Mouse (Mus musculus) forebrain, embryonic 11.5 days (tissue): ENCODE measurements around the gene Slitrk3. TPM values are rescaled to one million over a fixed set of nuclear protein-coding genes. Genes with fewer than 3 reads are reported as not detected.
A peak's percentile ranks its signal among the peaks of the same experiment; 100 is the strongest.

ENCODE experiments used
- ATAC-seq: fragments of 200-750 bp; cut with Nextera tagmentation; replicated peaks from 2 replicates; pipeline ENCODE4 v1.8.0; 2017; ENCODE audit warnings: moderate TSS enrichment; ENCODE audit not compliant: low FRiP score
- DNase-seq: peaks from one replicate; pipeline ENCODE4 v3.0.0-alpha.2; 2017; ENCODE audit warnings: low spot score
- H3K27ac ChIP-seq: fragments of 300-500 bp; sonication (generic); 2 replicates; pipeline ENCODE4 v1.5.1; 2014; ENCODE audit warnings: low read depth, low read length
- H3K27me3 ChIP-seq: fragments of 300-500 bp; sonication (generic); 2 replicates; pipeline ENCODE4 v1.6.1; 2014; ENCODE audit warnings: mild to moderate bottlenecking, low read length, mixed read lengths; ENCODE audit not compliant: control insufficient read depth, insufficient read depth
- H3K36me3 ChIP-seq: fragments of 300-500 bp; sonication (generic); 2 replicates; pipeline ENCODE4 v1.6.1; 2014; ENCODE audit warnings: mild to moderate bottlenecking, low read length, moderate library complexity, mixed read lengths; ENCODE audit not compliant: control insufficient read depth, insufficient read depth
- H3K4me1 ChIP-seq: fragments of 300-500 bp; sonication (generic); replicated peaks from 2 replicates; pipeline ENCODE4 v1.6.1; 2014; ENCODE audit warnings: low read length, mixed read lengths; ENCODE audit not compliant: control insufficient read depth, insufficient read depth
- H3K4me2 ChIP-seq: fragments of 300-500 bp; sonication (generic); 2 replicates; pipeline ENCODE4 v1.6.1; 2014; ENCODE audit warnings: low read depth, mild to moderate bottlenecking, low read length, moderate library complexity, mixed read lengths; ENCODE audit not compliant: severe bottlenecking
- H3K4me3 ChIP-seq: fragments of 300-500 bp; sonication (generic); 2 replicates; pipeline ENCODE4 v1.5.1; 2014; ENCODE audit warnings: low read depth, low read length
- H3K9ac ChIP-seq: fragments of 300-500 bp; sonication (generic); 2 replicates; pipeline ENCODE4 v1.6.1; 2014; ENCODE audit warnings: low read length
- H3K9me3 ChIP-seq: fragments of 300-500 bp; sonication (generic); 2 replicates; pipeline ENCODE4 v1.6.1; 2016; ENCODE audit warnings: low read length, mixed read lengths; ENCODE audit not compliant: control insufficient read depth
- WGBS: fragments of 180-500 bp; shearing (Covaris S2); extraction: QIAGEN DNeasy Blood & Tissue Kit; methylation state at CpG from one replicate; pipeline ENCODE4 v1.1.7; 2014; 5-methylcytosine and 5-hydroxymethylcytosine counted together
- polyA plus RNA-seq: library from polyadenylated mRNA; unstranded; fragments of >200 nt; fragmentation: Nextera tagmentation; extraction: Ambion mirVana; gene quantifications from 2 replicates; pipeline ENCODE4 v1.2.1, GENCODE M21; 2014

Gene Slitrk3
- polyA plus RNA-seq, 1 experiment from 2014 or later: 0.51 TPM

DNA sequence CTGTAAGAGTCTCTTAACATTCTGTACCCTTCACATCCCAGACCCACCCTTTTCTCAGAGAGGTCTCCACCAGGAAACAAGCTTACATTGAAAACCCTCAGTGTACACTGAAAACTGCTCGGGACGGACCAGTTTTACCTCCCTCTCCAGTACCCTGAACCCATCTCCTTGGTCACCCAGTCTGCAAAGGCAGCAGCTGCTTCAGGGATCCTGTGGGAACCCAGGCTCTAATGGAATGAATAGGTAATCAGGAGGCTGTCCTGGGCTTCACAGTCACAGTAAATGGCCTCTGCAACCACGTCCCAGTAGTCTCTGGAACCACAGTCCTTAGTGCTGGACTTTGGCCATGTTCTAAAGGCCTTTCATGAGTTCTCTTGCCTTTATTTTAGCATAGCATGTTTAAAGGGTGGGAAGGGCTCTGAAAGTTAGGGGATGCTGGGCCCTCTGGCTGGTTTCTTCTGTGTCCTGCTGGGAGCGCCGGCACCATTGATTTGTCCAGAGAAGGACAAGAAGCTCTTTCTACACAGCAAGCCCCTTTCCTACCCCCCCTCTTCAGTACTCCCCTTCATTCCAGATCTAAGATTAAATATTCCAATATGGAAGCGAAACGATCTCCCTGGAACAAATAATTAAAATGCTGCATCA, 2.1 kb downstream of the Slitrk3 start:
- H3K9ac ChIP-seq: no peak overlapping the region
- no peaks in the 10 kb centered on the region for H3K36me3 ChIP-seq
- H3K27ac ChIP-seq: no peak overlapping the region
- DNase-seq: peak; percentile 51
- no peak overlapping the region for H3K4me2 ChIP-seq
- 29% methylated on average over 7 of the region's 7 CpGs for WGBS
- H3K4me3 ChIP-seq: no peak overlapping the region
- no peak for ATAC-seq
- no peaks in the 10 kb centered on the region for H3K9me3 ChIP-seq
- 0 out of 2 replicates have a peak, but pooled peaks cover 3% of the 10 kb centered on the region for H3K4me1 ChIP-seq
- peaks cover 17% of the 10 kb centered on the region; the same call in 1 of the 2 replicates for H3K27me3 ChIP-seq

DNA sequence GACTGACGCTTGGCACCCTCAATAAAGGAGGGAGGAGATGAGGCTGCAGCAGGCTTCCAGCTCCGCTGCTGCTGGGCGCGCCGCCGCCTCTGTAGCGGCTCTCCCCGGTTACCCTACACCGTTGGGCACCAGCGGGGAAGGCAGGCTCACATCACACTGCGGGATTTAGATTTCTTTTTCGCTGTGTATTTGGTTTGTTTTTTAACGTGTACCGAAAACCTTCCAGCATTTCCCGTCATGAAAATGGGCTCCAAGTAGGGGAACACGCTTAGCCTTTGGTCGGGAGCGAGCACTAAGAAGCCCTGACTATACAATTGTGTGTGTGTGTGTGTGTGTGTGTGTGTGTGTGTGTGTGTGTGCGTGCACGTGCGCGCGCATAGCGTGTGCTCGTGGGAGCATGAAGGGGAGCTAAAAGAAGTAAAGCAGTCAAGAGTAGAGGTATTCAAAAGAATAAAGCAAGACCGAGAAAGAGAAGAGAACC, 4.1 kb downstream of the Slitrk3 start:
- ATAC-seq: peak; percentile 84
- Histone ChIP-seq H3K27ac (no peak overlapping the region), H3K9me3 (no peaks in the 10 kb centered on the region), H3K27me3 (peaks cover 17% of the 10 kb centered on the region; the same call in 1 of the 2 replicates), H3K4me2 (peak overlapping the region; percentile 56), H3K4me1 (0 out of 2 replicates have a peak, but pooled peaks cover 3% of the 10 kb centered on the region), H3K9ac (peak overlapping the region; percentile 47), H3K4me3 (peak overlapping the region; percentile 41), H3K36me3 (no peaks in the 10 kb centered on the region)
- peak; percentile 69 for DNase-seq
- under 1% methylated on average over 26 of the region's 26 CpGs for whole genome bisulfite sequencing

DNA sequence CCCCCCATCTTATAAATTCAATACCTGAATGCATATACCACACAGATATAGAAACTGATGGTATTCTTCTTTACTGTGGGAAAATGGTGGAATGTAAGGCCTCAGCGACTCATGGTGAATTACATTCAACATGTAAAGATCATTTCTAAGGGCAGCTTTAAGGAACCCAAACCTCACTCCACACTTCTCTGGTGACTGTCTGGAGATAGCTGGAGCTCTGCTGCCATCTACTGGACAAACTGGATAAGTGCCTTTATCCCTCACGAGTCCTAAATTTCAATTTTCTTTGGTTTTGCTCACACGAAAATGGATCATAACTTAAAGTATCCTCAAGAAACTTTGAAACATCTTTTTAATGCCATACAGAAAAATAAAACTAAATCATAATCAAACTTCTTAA, 11.4 kb downstream of the Slitrk3 start:
- peak; percentile 75 for DNase-seq
- Histone ChIP-seq H3K4me2 (no peak overlapping the region), H3K9me3 (no peaks in the 10 kb centered on the region), H3K27ac (no peak overlapping the region), H3K9ac (no peak overlapping the region), H3K27me3 (no peaks in the 10 kb centered on the region), H3K4me3 (no peak overlapping the region), H3K4me1 (no peaks in the 10 kb centered on the region), H3K36me3 (no peaks in the 10 kb centered on the region)
- 9% methylated on average over 3 of the region's 3 CpGs for WGBS
- ATAC-seq: peak; percentile 80

DNA sequence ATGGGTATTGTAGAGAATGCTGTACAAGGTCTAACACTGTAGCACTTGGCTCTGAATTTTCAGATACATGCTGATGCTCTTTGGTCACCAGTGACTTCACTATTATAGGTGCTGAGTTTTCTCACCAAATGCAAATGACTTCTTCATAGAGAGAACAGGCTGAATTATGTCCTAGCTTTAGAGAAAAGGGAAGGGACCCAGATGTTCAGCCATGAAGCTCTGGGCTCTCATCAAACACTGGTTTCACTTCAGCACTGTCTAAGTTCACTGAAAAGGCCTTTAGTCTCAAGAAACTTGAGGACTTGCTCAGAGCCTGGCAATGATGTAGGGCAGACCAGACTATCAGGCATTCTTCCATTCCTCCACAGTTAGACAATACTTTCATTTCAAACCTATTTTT, 15.3 kb downstream of the Slitrk3 start:
- no peak overlapping the region for H3K4me3 ChIP-seq
- H3K4me1 ChIP-seq: no peaks in the 10 kb centered on the region
- no peaks in the 10 kb centered on the region for H3K9me3 ChIP-seq
- H3K9ac ChIP-seq: no peak overlapping the region
- ATAC-seq: no peak
- no peak overlapping the region for H3K4me2 ChIP-seq
- H3K27me3 ChIP-seq: no peaks in the 10 kb centered on the region
- H3K36me3 ChIP-seq: no peaks in the 10 kb centered on the region
- no peak for DNase-seq
- H3K27ac ChIP-seq: no peak overlapping the region

DNA sequence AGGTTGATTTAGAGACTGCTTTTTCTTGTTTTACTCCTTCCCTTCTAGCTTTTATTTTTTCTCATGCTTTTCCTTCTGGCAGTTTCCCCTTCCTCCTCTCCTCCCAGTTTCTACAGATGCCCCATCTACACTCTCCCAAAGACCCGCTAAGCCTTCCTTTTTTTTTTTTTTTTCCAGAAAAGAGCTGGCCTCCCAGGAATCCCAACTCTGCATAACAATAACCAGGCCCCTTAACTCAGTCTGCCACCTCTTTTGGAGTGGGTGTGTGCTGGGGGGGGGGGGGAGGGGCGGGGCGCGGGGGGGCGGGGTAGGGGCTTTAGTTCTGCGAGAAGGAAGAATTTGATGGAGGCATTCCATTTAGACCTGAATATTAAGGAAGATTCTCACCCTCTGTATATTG, 51.6 kb downstream of the Slitrk3 start:
- Histone ChIP-seq H3K4me1 (no peaks in the 10 kb centered on the region), H3K4me2 (no peak overlapping the region), H3K4me3 (no peak overlapping the region), H3K27ac (no peak overlapping the region), H3K9ac (no peak overlapping the region), H3K27me3 (no peaks in the 10 kb centered on the region), H3K36me3 (no peaks in the 10 kb centered on the region), H3K9me3 (no peaks in the 10 kb centered on the region)
- ATAC-seq (peak; percentile 73), DNase-seq (no peak)
- WGBS: 4% methylated on average over 6 of the region's 6 CpGs

GRCm38 (mm10) chr3:73002933-73003696, 54.5 kb downstream of the Slitrk3 start:
- no peak overlapping the region for H3K9ac ChIP-seq
- no peak overlapping the region for H3K4me2 ChIP-seq
- H3K4me3 ChIP-seq: no peak overlapping the region
- H3K4me1 ChIP-seq: no peaks in the 10 kb centered on the region
- ATAC-seq (no peak), DNase-seq (no peak)
- no peak overlapping the region for H3K27ac ChIP-seq
- no peaks in the 10 kb centered on the region for H3K27me3 ChIP-seq
- no peaks in the 10 kb centered on the region for H3K9me3 ChIP-seq
- H3K36me3 ChIP-seq: no peaks in the 10 kb centered on the region
- 95% methylated on average over 4 of the region's 4 CpGs for WGBS

GRCm38 (mm10) chr3:72997517-72997916, 60.1 kb downstream of the Slitrk3 start:
- no peak overlapping the region for H3K4me3 ChIP-seq
- no peaks in the 10 kb centered on the region for H3K9me3 ChIP-seq
- no peaks in the 10 kb centered on the region for H3K4me1 ChIP-seq
- no peak overlapping the region for H3K4me2 ChIP-seq
- H3K27me3 ChIP-seq: no peaks in the 10 kb centered on the region
- 85% methylated on average over 4 of the region's 4 CpGs for WGBS
- ATAC-seq (no peak), DNase-seq (no peak)
- H3K27ac ChIP-seq: no peak overlapping the region
- no peak overlapping the region for H3K9ac ChIP-seq
- no peaks in the 10 kb centered on the region for H3K36me3 ChIP-seq
